Mouse (Mus musculus): ENCODE measurements around the gene Smoc1.

Smoc1 gene

GRCm38 (mm10) chr12:81168031-81168430, 141.4 kb downstream of the Smoc1 start:
- DNase-seq (ENCODE audit: low spot score), result no peak

GRCm38 (mm10) chr12:81168494-81168893, 141.9 kb downstream of the Smoc1 start:
- DNase-seq (ENCODE audit: low spot score), result no peak

- no peak for DNase-seq (ENCODE audit: low spot score)
Measured at GRCm38 (mm10) chr12:81170076-81170475, 143.5 kb downstream of the Smoc1 start.

- no peak for DNase-seq (ENCODE audit: low spot score)
Measured at GRCm38 (mm10) chr12:81173011-81173410, 146.4 kb downstream of the Smoc1 start.

GRCm38 (mm10) chr12:81173893-81174292, 147.3 kb downstream of the Smoc1 start:
- no peak for DNase-seq (ENCODE audit: low spot score)

- no peak for DNase-seq (ENCODE audit: low spot score)
Measured at GRCm38 (mm10) chr12:81175252-81175651, 148.6 kb downstream of the Smoc1 start.

- peak; percentile 81 for DNase-seq (ENCODE audit: low spot score)
Measured at GRCm38 (mm10) chr12:81182073-81182472, 155.5 kb downstream of the Smoc1 start.

- no peak for DNase-seq (ENCODE audit: low spot score)
Measured at GRCm38 (mm10) chr12:81184967-81185366, 158.4 kb downstream of the Smoc1 start.

GRCm38 (mm10) chr12:81186081-81186480, 159.5 kb downstream of the Smoc1 start:
- DNase-seq (ENCODE audit: low spot score), result no peak

- DNase-seq (ENCODE audit: low spot score), result no peak
Measured at GRCm38 (mm10) chr12:81186668-81187067, 160.1 kb downstream of the Smoc1 start.

- no peak for DNase-seq (ENCODE audit: low spot score)
Measured at GRCm38 (mm10) chr12:81188423-81188822, 161.8 kb downstream of the Smoc1 start.

GRCm38 (mm10) chr12:81188996-81189395, 162.4 kb downstream of the Smoc1 start:
- no peak for DNase-seq (ENCODE audit: low spot score)

GRCm38 (mm10) chr12:81189636-81190035, 163.0 kb downstream of the Smoc1 start:
- no peak for DNase-seq (ENCODE audit: low spot score)

- DNase-seq (ENCODE audit: low spot score), result no peak
Measured at GRCm38 (mm10) chr12:81193968-81194367, 167.4 kb downstream of the Smoc1 start.

GRCm38 (mm10) chr12:81197468-81198075, 171.0 kb downstream of the Smoc1 start:
- DNase-seq (ENCODE audit: low spot score), result no peak

GRCm38 (mm10) chr12:81199280-81199955, 172.8 kb downstream of the Smoc1 start:
- peak; percentile 87 for DNase-seq (ENCODE audit: low spot score)

GRCm38 (mm10) chr12:81203226-81203625, 176.6 kb downstream of the Smoc1 start:
- peak; percentile 46 for DNase-seq (ENCODE audit: low spot score)

GRCm38 (mm10) chr12:81205619-81206560, 179.3 kb downstream of the Smoc1 start:
- peak; percentile 82 for DNase-seq (ENCODE audit: low spot score)

GRCm38 (mm10) chr12:81208559-81208958, 182.0 kb downstream of the Smoc1 start:
- DNase-seq (ENCODE audit: low spot score), result no peak

GRCm38 (mm10) chr12:81219339-81219738, 192.7 kb downstream of the Smoc1 start:
- no peak for DNase-seq (ENCODE audit: low spot score)

- DNase-seq (ENCODE audit: low spot score), result no peak
Measured at GRCm38 (mm10) chr12:81223276-81223675, 196.7 kb downstream of the Smoc1 start.

GRCm38 (mm10) chr12:81224843-81225242, 198.2 kb downstream of the Smoc1 start:
- DNase-seq (ENCODE audit: low spot score), result no peak
